Mouse (Mus musculus): ENCODE results near the gene Kcnt2.

Gene Kcnt2

DNA sequence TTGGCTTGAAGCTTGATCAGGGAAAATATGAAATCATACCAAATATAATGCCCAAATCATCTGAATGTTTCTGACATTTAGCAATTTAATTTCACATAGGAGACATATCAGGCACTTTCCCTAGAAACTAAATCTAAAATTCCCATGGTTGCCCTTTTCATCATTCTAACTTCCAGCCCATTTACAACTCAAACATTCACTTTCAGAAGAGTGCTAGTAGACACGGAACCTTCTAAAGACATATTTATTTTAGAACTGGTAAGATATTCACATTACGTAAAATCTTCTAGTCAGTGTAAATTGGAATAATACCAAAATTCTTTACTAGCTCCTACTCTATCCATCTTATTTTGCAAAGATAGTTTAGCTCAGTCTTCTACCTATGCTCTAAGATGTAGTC, 64.8 kb downstream of the Kcnt2 start:
- no peaks in the 10 kb centered on the region for H3K27me3 ChIP-seq (ENCODE audit: control insufficient read depth, insufficient read depth, low read length, poor library complexity, severe bottlenecking)
- DNase-seq (ENCODE audit: low read depth, low spot score), result no peak
- H3K36me3 ChIP-seq (ENCODE audit: control insufficient read depth, insufficient read depth, low read length, poor library complexity, severe bottlenecking), result no peaks in the 10 kb centered on the region

GRCm38 (mm10) chr1:140325088-140325487, 79.1 kb downstream of the Kcnt2 start:
- no peak for DNase-seq (ENCODE audit: low read depth, low spot score)
- H3K27me3 ChIP-seq (ENCODE audit: control insufficient read depth, insufficient read depth, low read length, poor library complexity, severe bottlenecking), result no peaks in the 10 kb centered on the region
- no peaks in the 10 kb centered on the region for H3K36me3 ChIP-seq (ENCODE audit: control insufficient read depth, insufficient read depth, low read length, poor library complexity, severe bottlenecking)

- no peak for DNase-seq (ENCODE audit: low read depth, low spot score)
- Histone ChIP-seq H3K36me3 (ENCODE audit: control insufficient read depth, insufficient read depth, low read length, poor library complexity, severe bottlenecking) (no peaks in the 10 kb centered on the region), H3K27me3 (ENCODE audit: control insufficient read depth, insufficient read depth, low read length, poor library complexity, severe bottlenecking) (no peaks in the 10 kb centered on the region)
Measured at GRCm38 (mm10) chr1:140326709-140327108, 80.8 kb downstream of the Kcnt2 start.

DNA sequence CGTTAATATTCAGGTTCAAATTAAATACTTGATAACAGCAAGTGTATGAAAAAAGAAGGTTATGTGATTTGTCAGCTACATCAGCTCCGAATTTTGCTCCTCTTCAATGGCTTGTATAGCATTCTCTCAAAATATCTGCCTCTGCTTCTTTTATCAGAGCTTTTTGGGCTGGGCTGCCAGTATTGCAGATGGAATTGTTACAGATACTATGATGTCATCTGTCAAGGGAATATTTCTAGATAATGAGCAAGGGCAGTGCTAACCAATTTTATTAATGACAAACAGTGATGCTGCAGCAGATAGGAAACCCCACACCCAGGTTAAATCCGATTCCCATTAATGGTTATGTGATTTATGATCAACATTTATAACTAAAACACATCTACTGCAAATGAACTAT, 87.7 kb downstream of the Kcnt2 start:
- Histone ChIP-seq H3K36me3 (ENCODE audit: control insufficient read depth, insufficient read depth, low read length, poor library complexity, severe bottlenecking) (no peaks in the 10 kb centered on the region), H3K27me3 (ENCODE audit: control insufficient read depth, insufficient read depth, low read length, poor library complexity, severe bottlenecking) (no peaks in the 10 kb centered on the region)
- no peak for DNase-seq (ENCODE audit: low read depth, low spot score)

DNA sequence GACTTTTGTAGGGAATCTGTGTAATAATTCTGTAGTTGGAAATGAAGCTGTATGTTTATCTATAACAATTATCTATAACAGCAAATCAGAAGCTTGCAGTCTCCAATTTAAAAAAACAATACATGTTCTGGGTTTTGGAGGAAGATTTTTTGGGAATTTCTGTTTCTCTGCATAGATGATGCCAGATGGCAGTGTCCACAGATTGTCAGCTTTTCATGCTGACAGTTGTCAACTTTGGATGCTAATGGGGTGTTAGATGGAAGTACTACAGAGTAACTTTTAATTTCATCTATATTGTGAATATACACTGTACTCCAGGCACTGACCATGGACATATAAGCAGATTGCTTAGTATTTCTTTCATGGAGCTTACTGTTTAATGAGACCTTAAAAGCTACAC, 92.5 kb downstream of the Kcnt2 start:
- no peaks in the 10 kb centered on the region for H3K36me3 ChIP-seq (ENCODE audit: control insufficient read depth, insufficient read depth, low read length, poor library complexity, severe bottlenecking)
- H3K27me3 ChIP-seq (ENCODE audit: control insufficient read depth, insufficient read depth, low read length, poor library complexity, severe bottlenecking), result no peaks in the 10 kb centered on the region
- no peak for DNase-seq (ENCODE audit: low read depth, low spot score)

- Histone ChIP-seq H3K36me3 (ENCODE audit: control insufficient read depth, insufficient read depth, low read length, poor library complexity, severe bottlenecking) (no peaks in the 10 kb centered on the region), H3K27me3 (ENCODE audit: control insufficient read depth, insufficient read depth, low read length, poor library complexity, severe bottlenecking) (no peaks in the 10 kb centered on the region)
- DNase-seq (ENCODE audit: low read depth, low spot score), result no peak
Measured at GRCm38 (mm10) chr1:140339368-140339767, 93.4 kb downstream of the Kcnt2 start.

DNA sequence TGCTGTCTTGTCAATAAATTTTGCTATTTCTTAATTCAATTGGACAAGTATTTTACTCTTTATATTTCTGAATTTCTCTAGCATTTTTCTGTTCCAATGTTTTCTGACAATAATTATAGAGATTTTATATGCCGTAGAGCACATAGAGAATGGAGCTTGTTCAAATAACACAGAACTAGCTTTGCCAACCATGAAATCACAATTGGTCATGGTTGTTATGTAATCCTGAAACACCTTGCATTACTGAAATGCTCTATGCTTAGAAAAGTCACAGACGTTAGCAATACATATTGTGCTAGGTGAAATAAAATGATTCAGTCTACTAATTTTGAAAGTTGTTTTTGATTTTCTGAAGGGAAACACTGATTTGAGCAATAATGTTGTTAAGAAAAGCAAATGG, 118.8 kb downstream of the Kcnt2 start:
- DNase-seq (ENCODE audit: low read depth, low spot score), result no peak
- no peaks in the 10 kb centered on the region for H3K27me3 ChIP-seq (ENCODE audit: control insufficient read depth, insufficient read depth, low read length, poor library complexity, severe bottlenecking)
- H3K36me3 ChIP-seq (ENCODE audit: control insufficient read depth, insufficient read depth, low read length, poor library complexity, severe bottlenecking), result no peaks in the 10 kb centered on the region

DNA sequence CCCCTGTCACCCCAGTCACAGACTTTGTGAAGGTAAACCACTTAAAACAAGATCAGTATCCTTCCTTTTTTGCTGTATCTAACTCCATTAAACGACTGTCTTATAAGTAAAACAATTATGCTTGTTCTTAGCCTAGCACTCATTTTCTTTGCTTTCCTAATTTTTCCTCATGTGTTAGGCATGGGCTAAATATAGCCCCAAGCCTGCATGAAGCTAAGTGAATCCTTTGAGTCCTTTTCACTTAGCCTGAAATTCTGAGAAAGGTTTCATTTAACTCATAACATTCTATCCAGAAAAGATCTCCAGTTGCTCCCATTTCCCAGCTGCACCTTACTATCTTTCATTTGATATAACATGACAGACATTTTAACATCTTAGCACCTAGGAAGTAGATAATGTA, 127.6 kb downstream of the Kcnt2 start:
- H3K36me3 ChIP-seq (ENCODE audit: control insufficient read depth, insufficient read depth, low read length, poor library complexity, severe bottlenecking), result no peaks in the 10 kb centered on the region
- H3K27me3 ChIP-seq (ENCODE audit: control insufficient read depth, insufficient read depth, low read length, poor library complexity, severe bottlenecking), result no peaks in the 10 kb centered on the region
- no peak for DNase-seq (ENCODE audit: low read depth, low spot score)

DNA sequence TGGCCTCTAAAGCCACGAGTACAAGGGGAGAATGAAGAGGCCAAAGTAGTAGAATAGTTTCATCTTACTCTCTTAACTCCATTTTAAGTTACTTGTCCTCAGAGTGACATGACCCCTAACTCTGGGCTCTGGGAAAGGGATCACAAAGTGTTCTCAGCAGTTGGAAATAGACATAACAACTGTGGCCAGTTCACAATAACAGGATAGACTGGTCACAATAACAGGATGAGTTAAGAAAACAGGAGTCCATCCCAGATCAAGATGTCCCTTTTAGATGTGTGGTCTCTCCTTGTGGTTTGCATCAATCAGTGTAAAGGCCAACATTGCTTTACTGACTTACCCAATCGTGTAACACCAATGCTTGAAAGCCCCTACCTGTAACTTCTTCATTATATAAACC, 132.8 kb downstream of the Kcnt2 start:
- H3K36me3 ChIP-seq (ENCODE audit: control insufficient read depth, insufficient read depth, low read length, poor library complexity, severe bottlenecking), result no peaks in the 10 kb centered on the region
- no peak for DNase-seq (ENCODE audit: low read depth, low spot score)
- H3K27me3 ChIP-seq (ENCODE audit: control insufficient read depth, insufficient read depth, low read length, poor library complexity, severe bottlenecking), result no peaks in the 10 kb centered on the region

- H3K27me3 ChIP-seq (ENCODE audit: control insufficient read depth, insufficient read depth, low read length, poor library complexity, severe bottlenecking), result no peaks in the 10 kb centered on the region
- H3K36me3 ChIP-seq (ENCODE audit: control insufficient read depth, insufficient read depth, low read length, poor library complexity, severe bottlenecking), result no peaks in the 10 kb centered on the region
- no peak for DNase-seq (ENCODE audit: low read depth, low spot score)
Measured at GRCm38 (mm10) chr1:140379526-140379925, 133.6 kb downstream of the Kcnt2 start.

GRCm38 (mm10) chr1:140381093-140381492, 135.1 kb downstream of the Kcnt2 start:
- no peak for DNase-seq (ENCODE audit: low read depth, low spot score)
- no peaks in the 10 kb centered on the region for H3K27me3 ChIP-seq (ENCODE audit: control insufficient read depth, insufficient read depth, low read length, poor library complexity, severe bottlenecking)

DNA sequence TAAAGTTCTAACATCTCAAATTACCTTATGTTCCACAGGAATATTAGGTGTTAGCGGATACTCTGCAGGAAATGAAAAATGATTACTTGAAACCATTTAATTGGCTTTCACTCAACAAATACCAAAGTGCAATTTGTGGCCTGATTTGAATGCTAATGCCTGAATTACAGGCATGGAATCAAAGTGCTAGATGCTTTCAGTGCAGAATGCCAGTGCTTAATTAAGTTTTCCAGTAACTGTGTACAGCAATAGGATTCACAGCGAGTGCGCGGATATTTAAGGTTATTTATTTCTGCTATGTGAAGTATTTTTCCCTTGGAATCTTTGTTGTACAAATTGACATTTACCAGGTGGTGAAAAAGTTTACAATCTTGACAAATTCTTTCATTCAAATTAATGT, 144.3 kb downstream of the Kcnt2 start:
- DNase-seq (ENCODE audit: low read depth, low spot score), result no peak
- Histone ChIP-seq H3K36me3 (ENCODE audit: control insufficient read depth, insufficient read depth, low read length, poor library complexity, severe bottlenecking) (no peaks in the 10 kb centered on the region), H3K27me3 (ENCODE audit: control insufficient read depth, insufficient read depth, low read length, poor library complexity, severe bottlenecking) (no peaks in the 10 kb centered on the region)

More at GRCm38 (mm10) chr1:140381093-140381492, 135.1 kb downstream of the Kcnt2 start:
- no peaks in the 10 kb centered on the region for H3K36me3 ChIP-seq (ENCODE audit: control insufficient read depth, insufficient read depth, low read length, poor library complexity, severe bottlenecking)

DNA sequence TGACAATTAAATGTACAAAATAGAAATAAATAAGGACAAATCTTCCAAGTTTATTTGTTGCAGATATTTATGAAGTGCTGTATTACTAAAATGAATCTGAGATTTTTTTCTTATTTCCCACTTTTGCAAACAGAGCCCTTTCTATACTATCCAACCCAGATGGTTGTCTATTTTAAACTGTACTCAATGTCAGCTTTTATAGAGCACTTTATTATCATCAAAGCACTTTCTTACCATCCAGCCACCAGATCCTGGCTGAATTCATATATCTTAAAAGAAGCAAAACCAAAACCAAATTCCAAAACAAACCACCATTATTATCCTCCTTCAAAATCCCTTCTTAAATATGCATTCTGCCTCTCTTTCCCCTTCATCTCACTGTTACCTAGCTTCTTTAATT, 151.8 kb downstream of the Kcnt2 start:
- no peak for DNase-seq (ENCODE audit: low read depth, low spot score)
- no peaks in the 10 kb centered on the region for H3K27me3 ChIP-seq (ENCODE audit: control insufficient read depth, insufficient read depth, low read length, poor library complexity, severe bottlenecking)
- H3K36me3 ChIP-seq (ENCODE audit: control insufficient read depth, insufficient read depth, low read length, poor library complexity, severe bottlenecking), result no peaks in the 10 kb centered on the region

DNA sequence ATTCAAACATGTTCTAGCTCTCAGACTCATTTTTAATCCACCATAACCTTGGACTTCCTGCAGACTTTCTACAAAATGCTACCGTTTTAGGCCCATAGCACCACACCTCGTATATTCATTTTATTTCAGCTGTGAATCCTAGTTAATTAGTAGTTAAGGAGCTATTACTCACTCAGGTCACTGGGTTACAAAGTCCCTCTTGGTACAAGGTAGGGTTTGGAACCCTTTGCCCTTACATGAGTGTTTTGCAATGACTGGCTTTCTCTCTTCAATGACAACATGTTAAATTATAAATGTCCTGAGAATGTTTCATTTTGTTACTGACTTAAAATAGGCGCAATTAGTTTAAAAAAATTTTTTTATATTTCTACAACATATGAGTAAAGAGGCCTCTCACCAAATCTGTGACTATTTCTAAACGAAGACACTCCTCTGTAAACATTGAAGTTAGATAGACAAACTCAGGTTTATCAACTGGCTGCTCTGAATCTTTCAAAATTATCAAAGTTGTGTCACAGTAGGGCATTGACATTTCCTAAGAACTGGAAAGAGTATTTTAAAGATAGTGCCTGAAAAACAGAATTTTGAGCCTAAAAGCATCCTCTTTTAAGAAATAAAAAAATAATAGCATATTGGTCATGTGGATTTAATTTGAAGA, 160.8 kb downstream of the Kcnt2 start:
- DNase-seq (ENCODE audit: low read depth, low spot score), result no peak
- Histone ChIP-seq H3K27me3 (ENCODE audit: control insufficient read depth, insufficient read depth, low read length, poor library complexity, severe bottlenecking) (no peaks in the 10 kb centered on the region), H3K36me3 (ENCODE audit: control insufficient read depth, insufficient read depth, low read length, poor library complexity, severe bottlenecking) (no peaks in the 10 kb centered on the region)

GRCm38 (mm10) chr1:140415761-140416160, 169.8 kb downstream of the Kcnt2 start:
- H3K27me3 ChIP-seq (ENCODE audit: control insufficient read depth, insufficient read depth, low read length, poor library complexity, severe bottlenecking), result no peaks in the 10 kb centered on the region
- DNase-seq (ENCODE audit: low read depth, low spot score), result no peak
- no peaks in the 10 kb centered on the region for H3K36me3 ChIP-seq (ENCODE audit: control insufficient read depth, insufficient read depth, low read length, poor library complexity, severe bottlenecking)

DNA sequence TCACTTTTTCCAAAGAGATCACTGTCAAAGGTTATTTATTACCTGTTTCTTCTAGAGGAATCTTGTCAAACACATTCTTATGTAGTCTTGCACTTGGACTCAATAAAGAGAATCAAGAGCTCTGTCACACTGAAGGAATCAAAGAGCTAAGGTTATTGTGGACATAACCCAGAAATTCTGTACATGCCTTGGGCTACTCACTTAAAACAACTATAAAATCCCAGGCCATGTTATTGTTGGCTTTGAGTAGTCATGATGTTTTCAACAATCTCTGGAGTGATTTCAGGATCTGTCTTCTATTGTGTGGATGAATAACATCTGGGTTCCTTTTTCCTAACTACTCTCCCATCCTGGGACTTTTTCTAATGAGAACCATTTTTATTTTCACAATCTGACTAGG, 177.0 kb downstream of the Kcnt2 start:
- no peak for DNase-seq (ENCODE audit: low read depth, low spot score)
- no peaks in the 10 kb centered on the region for H3K36me3 ChIP-seq (ENCODE audit: control insufficient read depth, insufficient read depth, low read length, poor library complexity, severe bottlenecking)
- no peaks in the 10 kb centered on the region for H3K27me3 ChIP-seq (ENCODE audit: control insufficient read depth, insufficient read depth, low read length, poor library complexity, severe bottlenecking)
